ENCODE assay signal across 25 mouse cellular contexts in the genomic region with DNA sequence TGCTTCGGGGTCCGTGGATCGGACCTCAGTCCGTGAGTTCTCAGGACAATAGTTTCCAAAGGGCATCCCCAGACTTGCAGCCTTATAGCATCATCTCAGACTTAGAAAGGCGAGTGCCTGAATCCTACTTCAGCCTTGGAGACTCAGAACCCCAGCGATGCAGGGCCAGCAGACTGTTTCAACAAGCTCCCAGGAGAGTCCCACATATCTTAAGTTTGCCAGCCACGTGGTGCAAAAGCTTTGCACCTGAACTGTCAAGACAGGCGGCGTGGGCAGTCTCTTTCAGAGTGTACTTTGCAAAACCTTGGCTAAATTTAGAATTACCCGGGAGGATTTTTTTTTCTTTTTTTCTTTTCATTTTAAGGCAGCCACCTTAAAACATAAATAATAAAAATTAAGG. TPM values are rescaled to one million over a fixed set of nuclear protein-coding genes. Genes with fewer than 3 reads are reported as not detected.
DNase-seq lines count a peak whose midpoint lies in the region; ATAC-seq and TF ChIP-seq lines count a peak whose summit lies in the region.
"Had no signal": no experiment of that assay in that cellular context is flagged by ENCODE, and none has a peak within 500 bp of the region (broad histone marks: within the 10 kb centered on the region; RNA-seq: fewer than 3 reads in every experiment).

No protein-coding gene starts in this region.

- no peak for TF ChIP-seq CTCF in hindbrain, postnatal 0 days (IDR thresholded peaks at IDR 0.05; ENCODE audit: low read depth)

- H3K4me2 ChIP-seq in hindbrain, postnatal 0 days (ENCODE audit: low read depth, low read length): no peak overlapping the region
- H3K4me2 ChIP-seq: forebrain, embryonic 13.5 days; hindbrain, embryonic 13.5 days had no signal

- no peak overlapping the region for H3K27ac ChIP-seq in hindbrain, postnatal 0 days
- H3K27ac ChIP-seq: embryonic facial prominence, embryonic 10.5 days; forebrain, embryonic 13.5 days; heart, embryonic 10.5 days; hindbrain, embryonic 13.5 days had no signal

- WGBS in hindbrain, postnatal 0 days: 82% methylated on average over 10 of the region's 10 CpGs

- H3K27me3 ChIP-seq in hindbrain, postnatal 0 days (ENCODE audit: insufficient read depth, low read length): no peaks in the 10 kb centered on the region
- H3K27me3 ChIP-seq: forebrain, embryonic 13.5 days; hindbrain, embryonic 13.5 days had no signal

- peak; percentile 28 for DNase-seq in cerebellum, adult 9-11 months
- DNase-seq in left cerebral cortex, adult 18-20 months (ENCODE audit: low spot score in 2 of 2): peak; percentile 60 to 72
- no peak for DNase-seq in left cerebral cortex, adult 11 months (ENCODE audit: low spot score)
- DNase-seq in right cerebral cortex, adult 2 months (ENCODE audit: low spot score in 2 of 2): peak; percentile 66 to 67
- no peak for DNase-seq in right cerebral cortex, postnatal 14 days
- DNase-seq in telencephalon, adult 2 months (ENCODE audit: low read depth, low spot score): peak; percentile 83
- DNase-seq in hindbrain, postnatal 0 days (ENCODE audit: low spot score): no peak
- DNase-seq: adrenal gland, postnatal 10 days; B cell, adult 2 months; cerebellum, postnatal 10 days; forebrain, postnatal 0 days; gastrocnemius, postnatal 36 days; heart, adult 11 months; heart, postnatal 10 days had no signal

- H3K4me1 ChIP-seq in hindbrain, postnatal 0 days (ENCODE audit: insufficient read depth, low read length): no peaks in the 10 kb centered on the region
- H3K4me1 ChIP-seq: embryonic facial prominence, embryonic 10.5 days; forebrain, embryonic 13.5 days; hindbrain, embryonic 13.5 days had no signal

- H3K9me3 ChIP-seq in hindbrain, postnatal 0 days (ENCODE audit: low read length): no peaks in the 10 kb centered on the region
- H3K9me3 ChIP-seq: embryonic facial prominence, embryonic 10.5 days; forebrain, embryonic 13.5 days; heart, embryonic 10.5 days; hindbrain, embryonic 13.5 days had no signal

- no peaks in the 10 kb centered on the region; the same call in 1 of the 2 replicates for H3K36me3 ChIP-seq in hindbrain, postnatal 0 days (ENCODE audit: insufficient read depth, low read length)
- H3K36me3 ChIP-seq: embryonic facial prominence, embryonic 10.5 days; heart, embryonic 10.5 days had no signal

- H3K4me3 ChIP-seq in hindbrain, postnatal 0 days (ENCODE audit: low read length): no peak overlapping the region
- H3K4me3 ChIP-seq: embryonic facial prominence, embryonic 10.5 days; forebrain, embryonic 13.5 days; heart, embryonic 10.5 days; hindbrain, embryonic 13.5 days had no signal

- H3K9ac ChIP-seq in hindbrain, postnatal 0 days (replicated peaks; ENCODE audit: low read length): no peak overlapping the region
- H3K9ac ChIP-seq: forebrain, embryonic 13.5 days; forebrain, postnatal 0 days; hindbrain, embryonic 13.5 days had no signal

- ATAC-seq in cerebellum, adult (ENCODE audit: insufficient number of reproducible peaks, low FRiP score, low TSS enrichment): no peak
- ATAC-seq in hindbrain, postnatal 0 days: no peak
- ATAC-seq: CD4-positive, CD25-positive, alpha-beta regulatory T cell, adult 4 months; forebrain, embryonic 13.5 days; forebrain, postnatal 0 days had no signal

RNA-seq across cellular contexts. Expression of a gene that starts 12.4 kb away (rescaled TPM):
- total RNA-seq in left cerebral cortex, adult 18-20 months (2021): under 1 TPM; 0.35 to 0.37 TPM
- total RNA-seq in hindbrain, postnatal 0 days (2014; rRNA removed): not detected in 2 replicates
- 0.16 and 0.30 TPM in 2 replicates for polyA plus RNA-seq in hindbrain, postnatal 0 days (2015; fragmentation: Nextera tagmentation; extraction: Ambion mirVana)
- total RNA-seq: adrenal gland, postnatal 10 days; adrenal gland, postnatal 4 days; forebrain, postnatal 0 days; gastrocnemius, adult 8-10 months; gastrocnemius, postnatal 36 days; heart, postnatal 10 days; hematopoietic stem cell, adult 5-6 weeks; MEL had no signal
- polyA plus RNA-seq: CD4-positive, CD25-positive, alpha-beta regulatory T cell, adult 4 months; heart, embryonic 14.5 days; hindbrain, embryonic 13.5 days had no signal

RNA-seq across cellular contexts. Expression of a gene that starts 14.9 kb away (rescaled TPM):
- 100 to 1,000 TPM; 245 to 266 TPM for total RNA-seq in left cerebral cortex, adult 18-20 months (2021)
- total RNA-seq in hindbrain, postnatal 0 days (2014; rRNA removed): 86.8 and 110 TPM in 2 replicates
- 53.9 and 56.5 TPM in 2 replicates for polyA plus RNA-seq in hindbrain, postnatal 0 days (2015; fragmentation: Nextera tagmentation; extraction: Ambion mirVana)
- total RNA-seq: hematopoietic stem cell, adult 5-6 weeks had no signal
- polyA plus RNA-seq: CD4-positive, CD25-positive, alpha-beta regulatory T cell, adult 4 months had no signal

RNA-seq across cellular contexts. Expression of a gene that starts 42.4 kb away (rescaled TPM):
- 10 to 100 TPM; 26.9 to 28.4 TPM for total RNA-seq in left cerebral cortex, adult 18-20 months (2021)
- total RNA-seq in hindbrain, postnatal 0 days (2014; rRNA removed): 31.3 and 33.2 TPM in 2 replicates
- 35.0 and 36.2 TPM in 2 replicates for polyA plus RNA-seq in hindbrain, postnatal 0 days (2015; fragmentation: Nextera tagmentation; extraction: Ambion mirVana)

RNA-seq across cellular contexts. Expression of a gene that starts 42.5 kb away (rescaled TPM):
- total RNA-seq in left cerebral cortex, adult 18-20 months (2021): 10 to 100 TPM; 35.8 TPM
- total RNA-seq in hindbrain, postnatal 0 days (2014; rRNA removed): 46.8 and 51.0 TPM in 2 replicates
- 137 and 164 TPM in 2 replicates for polyA plus RNA-seq in hindbrain, postnatal 0 days (2015; fragmentation: Nextera tagmentation; extraction: Ambion mirVana)

Comparison
In these comparisons a context has a peak if more than half of its experiments do, and no peak if none do; other contexts are left out.
1. DNase-seq: peak in cerebellum, adult 9-11 months (single experiment), left cerebral cortex, adult 18-20 months (2 of 2), right cerebral cortex, adult 2 months (2 of 2) and telencephalon, adult 2 months (single experiment); none in left cerebral cortex, adult 11 months (single experiment), right cerebral cortex, postnatal 14 days (single experiment) and hindbrain, postnatal 0 days (single experiment).